30 mouse cellular contexts compared by ENCODE assay signal in genomic region chr3:137189035-137189434, GRCm38 (mm10).
A peak's percentile ranks its signal among the peaks of the same experiment; 100 is the strongest.
DNase-seq lines count a peak whose midpoint lies in the region; ATAC-seq lines count a peak whose summit lies in the region.
"Had no signal": no experiment of that assay in that cellular context is flagged by ENCODE, and none has a peak within 500 bp of the region (broad histone marks: within the 10 kb centered on the region; RNA-seq: fewer than 3 reads in every experiment).

No protein-coding gene starts in this region.

- no peaks in the 10 kb centered on the region for H3K36me3 ChIP-seq in neural tube, embryonic 11.5 days (ENCODE audit: control insufficient read depth, insufficient read depth, low read length)
- no peaks in the 10 kb centered on the region for H3K36me3 ChIP-seq in kidney, embryonic 14.5 days (ENCODE audit: control insufficient read depth, insufficient read depth, low read length)
- H3K36me3 ChIP-seq: embryonic facial prominence, embryonic 10.5 days; embryonic facial prominence, embryonic 13.5 days; forebrain, embryonic 10.5 days; heart, embryonic 12.5 days; heart, embryonic 15.5 days had no signal

- no peak overlapping the region for H3K4me3 ChIP-seq in neural tube, embryonic 11.5 days (ENCODE audit: low read depth, low read length)
- H3K4me3 ChIP-seq in kidney, embryonic 14.5 days (ENCODE audit: low read length) = no peak overlapping the region
- H3K4me3 ChIP-seq: embryonic facial prominence, embryonic 10.5 days; embryonic facial prominence, embryonic 13.5 days; erythroblast, embryonic 14.5 days; forebrain, embryonic 10.5 days; forebrain, embryonic 13.5 days; gastrocnemius, adult 2 months; heart, embryonic 12.5 days; heart, embryonic 15.5 days had no signal

- H3K9me3 ChIP-seq in neural tube, embryonic 11.5 days (ENCODE audit: control insufficient read depth, low read length) = no peaks in the 10 kb centered on the region
- H3K9me3 ChIP-seq in kidney, embryonic 14.5 days (ENCODE audit: control insufficient read depth, low read length) = no peaks in the 10 kb centered on the region
- H3K9me3 ChIP-seq: embryonic facial prominence, embryonic 10.5 days; embryonic facial prominence, embryonic 13.5 days; forebrain, embryonic 10.5 days; forebrain, embryonic 13.5 days; heart, embryonic 12.5 days; heart, embryonic 15.5 days had no signal

- peak; percentile 7 for DNase-seq in embryo, embryonic 10 days (ENCODE audit: low spot score)
- DNase-seq in embryo, embryonic 9.5 days (ENCODE audit: extremely low spot score) = no peak
- peak; percentile 11 for DNase-seq in neural tube, embryonic 11.5 days (ENCODE audit: low spot score)
- no peak for DNase-seq in neural tube, embryonic 10.5 days (ENCODE audit: extremely low spot score, low spot score)
- DNase-seq in Muller cell, postnatal 12 days (ENCODE audit: inconsistent ontology term) = peak; percentile 85
- DNase-seq in embryo, embryonic 11 days = peak; percentile 14
- DNase-seq: adrenal gland, postnatal 10 days; adrenal gland, postnatal 36 days; cerebellum, adult 11 months; cerebellum, adult 2 months; cerebellum, adult 9-11 months; cerebellum, postnatal 25 days; forebrain, postnatal 0 days; gastrocnemius, adult 2 months; gastrocnemius, postnatal 14 days; heart, adult 18-20 months; heart, postnatal 10 days; heart, postnatal 4 days; kidney, adult 11 months had no signal

- no peaks in the 10 kb centered on the region; the same call in 1 of the 2 replicates for H3K4me1 ChIP-seq in neural tube, embryonic 11.5 days (ENCODE audit: control insufficient read depth, insufficient read depth, low read length)
- no peaks in the 10 kb centered on the region for H3K4me1 ChIP-seq in kidney, embryonic 14.5 days (ENCODE audit: control insufficient read depth, insufficient read depth, low read length)
- H3K4me1 ChIP-seq: embryonic facial prominence, embryonic 13.5 days; forebrain, embryonic 13.5 days; heart, embryonic 12.5 days; heart, embryonic 15.5 days had no signal

- H3K27me3 ChIP-seq in neural tube, embryonic 11.5 days (ENCODE audit: control insufficient read depth, insufficient read depth, low read length) = no peaks in the 10 kb centered on the region
- no peaks in the 10 kb centered on the region for H3K27me3 ChIP-seq in kidney, embryonic 14.5 days (ENCODE audit: control insufficient read depth, insufficient read depth, low read length)
- H3K27me3 ChIP-seq: embryonic facial prominence, embryonic 13.5 days; forebrain, embryonic 13.5 days; heart, embryonic 12.5 days; heart, embryonic 15.5 days; Patski had no signal

- no peak overlapping the region for H3K27ac ChIP-seq in neural tube, embryonic 11.5 days (ENCODE audit: low read depth, low read length)
- no peak overlapping the region for H3K27ac ChIP-seq in kidney, embryonic 14.5 days (ENCODE audit: low read depth, low read length)
- H3K27ac ChIP-seq: embryonic facial prominence, embryonic 10.5 days; embryonic facial prominence, embryonic 13.5 days; forebrain, embryonic 10.5 days; forebrain, embryonic 13.5 days; gastrocnemius, adult 2 months; heart, embryonic 15.5 days; hindbrain, embryonic 14.5 days had no signal

- no peak overlapping the region for H3K4me2 ChIP-seq in neural tube, embryonic 11.5 days (ENCODE audit: low read depth)
- no peak overlapping the region for H3K4me2 ChIP-seq in kidney, embryonic 14.5 days (replicated peaks; ENCODE audit: low read depth, low read length)
- H3K4me2 ChIP-seq: embryonic facial prominence, embryonic 13.5 days; forebrain, embryonic 13.5 days; heart, embryonic 12.5 days; heart, embryonic 15.5 days; hindbrain, embryonic 14.5 days had no signal

- H3K9ac ChIP-seq in neural tube, embryonic 11.5 days (ENCODE audit: low read length) = no peak overlapping the region
- no peak overlapping the region for H3K9ac ChIP-seq in kidney, embryonic 14.5 days (ENCODE audit: low read depth, low read length)
- H3K9ac ChIP-seq: embryonic facial prominence, embryonic 13.5 days; forebrain, embryonic 13.5 days; forebrain, postnatal 0 days; heart, embryonic 12.5 days; heart, embryonic 15.5 days; hindbrain, embryonic 14.5 days had no signal

- WGBS in neural tube, embryonic 11.5 days = 65% methylated on average over 1 of the region's 1 CpGs
- 77% methylated on average over 1 of the region's 1 CpGs for whole genome bisulfite sequencing in kidney, embryonic 14.5 days

- ATAC-seq in neural tube, embryonic 11.5 days (ENCODE audit: insufficient read depth, low FRiP score, low TSS enrichment) = peak; percentile 63; the same call in 1 of the 2 replicates
- no peak for ATAC-seq in kidney, embryonic 14.5 days (ENCODE audit: low FRiP score, low TSS enrichment)
- no peak for ATAC-seq in granulocyte monocyte progenitor cell, adult 5-6 weeks (replicated peaks; ENCODE audit: poor library complexity, severe bottlenecking)
- ATAC-seq: forebrain, embryonic 13.5 days; forebrain, postnatal 0 days; Patski had no signal

Comparison
In these comparisons a context has a peak if more than half of its experiments do, and no peak if none do; other contexts are left out.
1. DNase-seq: peak in embryo, embryonic 10 days (single experiment), neural tube, embryonic 11.5 days (single experiment), Muller cell, postnatal 12 days (single experiment) and embryo, embryonic 11 days (single experiment); none in embryo, embryonic 9.5 days (single experiment) and neural tube, embryonic 10.5 days (single experiment).